Mouse (Mus musculus) lung, adult 2 months (tissue): ENCODE results near the gene Rims3. TPM values are rescaled to one million over a fixed set of nuclear protein-coding genes. Genes with fewer than 3 reads are reported as not detected.

ENCODE experiments used
- DNase-seq: peaks from one replicate; pipeline ENCODE4 v3.0.0; 2022
- H3K4me1 ChIP-seq: fragments of 200-500 bp; 2 replicates; pipeline ENCODE4 v1.6.1; 2011; ENCODE audit warnings: low read length; ENCODE audit not compliant: control insufficient read depth, insufficient read depth
- H3K4me3 ChIP-seq: fragments of 200-500 bp; replicated peaks from 2 replicates; pipeline ENCODE3; 2011; ENCODE audit warnings: low read depth, mild to moderate bottlenecking, control low read depth, low read length; ENCODE audit errors: extremely low read depth
- CTCF ChIP-seq: fragments of 200-500 bp; IDR thresholded peaks from 2 replicates; pipeline ENCODE4 v1.5.1; 2011; ENCODE audit warnings: mild to moderate bottlenecking, low read length, control low read depth; ENCODE audit not compliant: insufficient read depth
- POLR2A ChIP-seq: fragments of 200-500 bp; IDR thresholded peaks from 2 replicates; pipeline ENCODE4 v1.6.1; 2011; ENCODE audit warnings: low read depth, mild to moderate bottlenecking, control low read depth, low read length, borderline replicate concordance; ENCODE audit errors: extremely low read depth
- WGBS: fragments of 180-500 bp; shearing (Covaris S2); methylation state at CpG from one replicate; pipeline ENCODE4 v1.1.7; 2018; 5-methylcytosine and 5-hydroxymethylcytosine counted together
- polyA plus RNA-seq: library from polyadenylated mRNA; depleted of rRNA; stranded (reverse); fragments of >200 nt; gene quantifications from 2 replicates; pipeline ENCODE4 v1.2.3, GENCODE M21; 2012

The Rims3 gene
- polyA plus RNA-seq, 1 experiment: 1.4 TPM

DNA sequence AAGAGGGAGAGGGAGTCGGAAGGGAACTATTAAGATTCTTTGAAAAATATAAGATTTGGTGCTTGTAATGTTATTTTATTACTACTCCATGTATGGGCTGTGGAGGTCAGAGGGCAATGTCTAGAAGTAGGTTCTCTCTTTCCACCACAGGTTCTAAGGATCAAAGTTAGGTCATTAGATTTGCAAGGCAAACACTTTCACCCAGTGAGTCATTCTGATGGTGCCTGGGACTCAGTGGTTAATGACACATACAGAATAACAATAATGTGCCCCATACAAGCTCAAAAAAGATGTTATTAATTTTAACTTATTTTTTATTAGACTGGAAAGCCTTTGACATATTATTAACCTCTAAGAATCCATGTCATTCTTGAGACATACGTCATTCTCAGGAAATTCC is 34.7 kb upstream of the Rims3 start:
- TF ChIP-seq CTCF (no peak), POLR2A (no peak)
- Histone ChIP-seq H3K4me1 (peaks cover 31% of the 10 kb centered on the region), H3K4me3 (no peak overlapping the region)
- WGBS: 82% methylated on average over 2 of the region's 2 CpGs
- DNase-seq: no peak

DNA sequence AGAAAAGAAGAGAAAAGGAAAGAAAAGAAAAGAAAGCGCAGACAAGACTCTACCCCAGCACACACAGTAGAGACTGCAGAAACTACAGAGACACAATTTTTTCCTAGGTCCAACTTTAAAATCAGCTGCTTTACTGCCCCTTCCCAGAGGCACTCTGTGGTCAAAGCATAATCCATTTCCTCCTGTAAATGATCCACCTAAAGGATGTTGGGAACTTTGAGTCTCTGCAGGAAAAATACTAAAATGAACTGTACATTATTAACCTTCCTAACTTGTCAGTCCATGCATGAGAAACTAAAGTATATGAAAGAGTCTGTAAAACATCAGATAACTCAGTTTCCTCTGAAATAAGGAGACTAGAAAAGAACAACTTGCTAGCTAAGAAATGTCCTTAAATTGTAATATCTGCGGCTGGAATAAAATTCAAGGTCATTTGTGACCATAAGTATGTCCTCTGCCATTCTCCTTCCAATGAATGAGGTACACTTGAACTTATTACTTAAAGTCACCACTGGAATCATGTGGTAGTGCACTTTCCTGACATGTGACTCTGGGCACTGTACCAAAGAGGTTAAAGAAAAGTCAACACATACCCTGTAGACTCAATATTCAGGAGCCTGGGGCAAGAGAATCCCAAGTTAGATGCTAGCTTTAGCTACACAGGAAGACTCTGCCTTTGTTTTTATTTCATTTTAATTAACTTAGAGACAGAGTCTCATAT is 32.3 kb upstream of the Rims3 start:
- H3K4me1 ChIP-seq: peaks cover 19% of the 10 kb centered on the region
- no peak overlapping the region for H3K4me3 ChIP-seq
- no peak for DNase-seq
- TF ChIP-seq CTCF: no peak
- no peak for TF ChIP-seq POLR2A
- 88% methylated on average over 2 of the region's 2 CpGs for WGBS

DNA sequence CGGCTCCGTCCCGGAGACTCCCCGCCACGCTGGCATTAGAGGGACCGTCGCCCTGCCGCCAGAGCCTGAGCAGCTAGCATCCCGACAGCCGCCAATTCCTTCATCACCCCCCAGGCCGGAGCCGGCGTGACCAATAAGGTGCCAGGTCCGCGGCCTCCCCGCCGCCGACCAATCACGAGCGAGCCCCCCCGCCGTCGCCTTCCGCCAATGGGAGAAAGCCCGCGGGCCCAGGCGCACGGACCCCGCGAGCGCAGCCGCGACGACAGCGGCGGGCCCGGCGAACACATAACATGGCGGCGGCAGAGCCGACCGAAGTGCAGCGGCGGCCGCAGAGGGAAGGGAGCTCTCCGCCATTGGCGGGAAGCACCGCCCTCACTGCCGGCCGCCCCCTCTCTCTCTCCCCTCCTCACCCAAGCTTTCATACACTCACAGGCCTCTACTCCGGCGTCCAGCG is 29.5 kb upstream of the Rims3 start:
- H3K4me3 ChIP-seq: peak overlapping the region; percentile 73
- WGBS: under 1% methylated on average over 51 of the region's 53 CpGs
- TF ChIP-seq CTCF (no peak), POLR2A (peak; percentile 86; the same call in 1 of the 2 replicates)
- DNase-seq: peak; percentile 92
- H3K4me1 ChIP-seq: peaks cover 3% of the 10 kb centered on the region

DNA sequence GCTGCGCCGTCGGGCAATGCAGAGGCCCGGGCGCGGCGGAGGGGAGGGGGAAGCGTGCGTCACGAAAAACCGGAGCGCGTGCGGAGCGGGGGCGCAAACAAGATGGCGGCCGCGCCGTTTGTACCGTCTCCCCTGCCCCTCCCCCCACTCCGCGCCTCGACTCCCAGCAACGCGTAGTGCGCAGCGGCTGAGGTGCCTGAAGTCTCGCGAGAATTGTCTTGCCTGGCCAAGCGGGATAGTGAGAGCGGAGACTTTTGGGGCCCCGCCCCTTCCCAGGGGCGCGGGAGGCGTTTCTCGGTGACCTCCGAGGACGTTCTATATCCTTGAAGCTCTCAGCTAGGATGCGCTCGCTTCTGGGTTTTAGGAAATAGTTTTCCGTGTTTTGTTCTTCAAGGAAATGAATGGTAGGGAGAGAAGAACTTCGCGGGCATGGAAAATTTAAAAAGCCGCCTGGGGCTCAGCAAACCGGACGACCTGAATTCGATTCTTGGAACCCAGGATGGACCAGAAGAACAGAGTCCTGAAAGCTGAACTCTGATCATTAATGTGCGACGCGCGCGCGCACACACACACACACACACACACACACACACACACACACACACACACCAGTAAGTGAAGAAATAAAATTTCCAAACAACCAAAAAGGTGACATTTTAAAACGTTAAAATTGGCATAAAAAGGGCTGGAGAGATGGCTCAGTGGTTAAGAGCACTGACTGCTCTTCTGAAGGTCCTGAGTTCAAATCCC is 28.9 kb upstream of the Rims3 start:
- peaks cover 3% of the 10 kb centered on the region for H3K4me1 ChIP-seq
- DNase-seq: peak; percentile 91
- peak overlapping the region; percentile 71 for H3K4me3 ChIP-seq
- WGBS: under 1% methylated on average over 42 of the region's 55 CpGs
- TF ChIP-seq POLR2A (peak; percentile 76; the same call in 1 of the 2 replicates), CTCF (no peak)

DNA sequence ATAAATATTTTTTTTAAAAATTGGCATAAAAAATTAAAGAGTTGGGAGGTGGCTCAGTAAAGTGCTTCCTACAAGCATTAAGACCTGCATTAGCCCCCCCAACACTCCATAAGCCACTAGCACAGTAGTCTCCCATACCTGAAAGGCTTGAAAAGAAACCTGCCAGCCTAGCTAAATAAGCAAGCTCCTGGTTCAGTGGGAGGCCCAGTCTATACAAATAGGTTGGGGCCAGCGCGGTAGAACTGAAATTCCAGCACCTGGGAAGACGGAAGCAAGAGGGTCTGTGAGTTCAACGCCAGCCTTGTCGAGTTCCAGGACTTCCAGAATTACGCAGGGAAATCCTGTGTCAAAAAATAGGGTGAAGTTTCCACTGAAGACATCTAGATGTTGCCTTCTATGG is 28.2 kb upstream of the Rims3 start:
- no peak for DNase-seq

DNA sequence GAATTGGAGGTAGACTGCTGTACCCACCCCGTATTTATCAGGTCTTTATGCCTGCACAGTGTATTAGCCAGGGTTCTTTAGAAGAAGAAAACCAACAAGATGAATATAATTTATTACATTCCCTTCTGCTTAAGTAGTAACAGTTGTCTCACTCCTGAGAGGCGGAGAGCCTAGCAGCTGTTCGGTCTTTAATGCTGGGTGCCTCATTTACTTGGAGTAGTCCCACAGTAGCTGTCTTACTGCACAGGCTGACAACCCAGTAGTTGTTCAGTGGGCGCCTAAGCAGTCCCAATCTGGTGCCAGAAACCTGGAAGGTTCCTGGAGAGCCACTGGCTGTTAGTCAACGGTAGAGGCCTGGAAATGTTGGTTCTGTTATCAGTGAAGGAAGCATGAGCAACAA is 23.8 kb upstream of the Rims3 start:
- Histone ChIP-seq H3K4me1 (no peaks in the 10 kb centered on the region; the same call in 1 of the 2 replicates), H3K4me3 (no peak overlapping the region)
- DNase-seq: no peak
- WGBS: 67% methylated on average over 5 of the region's 5 CpGs
- TF ChIP-seq CTCF (no peak), POLR2A (no peak)

More for the DNA sequence above, 28.2 kb upstream of the Rims3 start:
- 89% methylated on average over 6 of the region's 6 CpGs for WGBS
- no peak for TF ChIP-seq CTCF
- TF ChIP-seq POLR2A: no peak
- H3K4me3 ChIP-seq: no peak overlapping the region
- H3K4me1 ChIP-seq: peaks cover 3% of the 10 kb centered on the region

DNA sequence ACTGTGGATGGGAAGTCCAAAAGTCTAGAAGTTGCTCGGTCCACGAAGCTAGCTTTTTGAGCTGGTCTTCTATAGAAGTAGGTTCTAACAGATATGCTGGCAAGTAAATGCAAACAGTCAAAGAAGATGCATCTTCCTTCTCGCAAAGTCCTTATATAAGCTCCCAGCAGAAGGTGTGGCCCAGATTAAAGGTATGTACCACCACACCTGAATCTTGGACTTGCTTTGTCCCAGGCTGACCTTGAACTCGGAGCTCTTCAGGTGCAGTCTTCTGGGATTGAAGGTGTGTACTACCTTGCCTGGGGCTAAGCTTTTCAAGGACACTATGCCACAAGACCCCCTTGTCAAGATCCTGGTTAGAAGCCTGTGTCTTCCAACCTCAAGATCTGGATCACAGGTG is 23.1 kb upstream of the Rims3 start, which contains the start of gene Nfyc:
Nfyc (minus strand) TSS at position 101 of the 400 bp plus-strand sequence.
- DNase-seq: no peak
- 86% methylated on average over 4 of the region's 4 CpGs for WGBS

DNA sequence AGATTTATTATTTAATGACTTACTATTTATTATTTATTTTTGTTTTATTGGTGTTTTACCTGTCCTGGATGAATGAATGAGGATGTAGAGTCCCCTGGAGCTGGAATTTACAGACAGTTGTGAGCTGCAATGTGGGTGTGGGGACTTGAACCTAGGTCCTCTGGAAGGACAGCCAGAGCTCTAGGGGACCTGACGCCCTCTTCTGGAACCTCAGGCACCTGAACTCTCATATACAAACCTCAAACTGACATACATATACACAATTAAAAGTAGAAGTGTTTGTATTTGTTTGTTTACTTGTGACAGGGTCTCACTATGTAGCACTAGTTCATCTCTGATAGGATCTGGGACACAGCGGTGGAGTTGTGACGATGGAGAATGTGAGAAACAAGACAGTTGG is 13.3 kb upstream of the Rims3 start:
- TF ChIP-seq CTCF (no peak), POLR2A (no peak)
- H3K4me1 ChIP-seq: no peaks in the 10 kb centered on the region
- 81% methylated on average over 3 of the region's 3 CpGs for WGBS
- no peak overlapping the region for H3K4me3 ChIP-seq
- no peak for DNase-seq

More for the DNA sequence above, 23.1 kb upstream of the Rims3 start, which contains the start of gene Nfyc:
- no peak within 1 kb of the TSS for H3K4me3 ChIP-seq
- no peaks in the 10 kb centered on the region; the same call in 1 of the 2 replicates for H3K4me1 ChIP-seq
- TF ChIP-seq POLR2A (no peak), CTCF (no peak)

DNA sequence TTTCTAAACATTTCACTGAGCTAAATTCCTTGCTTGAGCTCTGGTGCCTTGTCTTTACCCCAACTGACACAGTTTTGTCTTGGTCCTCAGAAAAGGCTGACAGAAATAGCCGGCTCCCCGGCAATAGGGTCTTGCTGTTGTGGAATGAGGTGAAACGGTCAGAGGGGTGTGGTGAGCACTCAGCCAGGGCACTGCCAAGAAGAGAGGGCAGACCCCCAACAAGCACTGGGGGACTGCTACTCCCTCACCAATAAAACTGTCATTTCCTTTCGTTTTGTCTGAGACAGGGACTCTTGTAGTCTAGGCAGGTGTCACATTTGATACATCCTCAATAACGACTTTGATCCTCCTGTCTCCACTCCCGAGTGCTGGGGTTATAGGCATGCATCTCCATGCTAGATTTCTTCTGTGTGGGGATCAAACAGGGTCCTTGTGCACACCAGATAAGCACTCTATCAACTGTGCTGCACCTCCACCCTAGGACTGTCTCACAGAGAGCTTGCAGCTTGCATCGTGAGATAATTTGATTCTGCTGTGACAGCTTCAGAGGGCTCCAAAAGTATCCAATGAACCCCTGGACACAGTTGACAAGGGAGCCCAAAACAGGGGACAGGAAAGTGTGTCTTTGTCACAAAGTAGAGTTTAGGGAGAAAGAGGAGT is 10.1 kb upstream of the Rims3 start:
- H3K4me1 ChIP-seq: no peaks in the 10 kb centered on the region
- 46% methylated on average over 7 of the region's 7 CpGs for WGBS
- no peak for DNase-seq
- no peak overlapping the region for H3K4me3 ChIP-seq
- TF ChIP-seq POLR2A (no peak), CTCF (no peak)
